Mouse (Mus musculus) forebrain, embryonic 16.5 days (tissue): ENCODE measurements around the gene Gpr88. TPM values are rescaled to one million over a fixed set of nuclear protein-coding genes. Genes with fewer than 3 reads are reported as not detected.
"Not testable (repeated sequence)": the region's sequence is repeated elsewhere in the genome, so short reads cannot be mapped to it uniquely, and the experiment has no call there.

Experiments used
- ATAC-seq: fragments of 200-750 bp; cut with Nextera tagmentation; 2 replicates; pipeline ENCODE4 v1.8.0; 2017; ENCODE audit warnings: mild to moderate bottlenecking, moderate library complexity
- H3K27ac ChIP-seq: fragments of 300-500 bp; sonication (generic); 2 replicates; pipeline ENCODE4 v1.5.1; 2014; ENCODE audit warnings: low read length, control low read depth
- H3K27me3 ChIP-seq: fragments of 300-500 bp; sonication (generic); replicated peaks from 2 replicates; pipeline ENCODE4 v1.6.1; 2014; ENCODE audit warnings: low read length; ENCODE audit not compliant: control insufficient read depth, insufficient read depth
- H3K36me3 ChIP-seq: fragments of 300-500 bp; sonication (generic); 2 replicates; pipeline ENCODE4 v1.6.1; 2014; ENCODE audit not compliant: control insufficient read depth, insufficient read depth
- H3K4me1 ChIP-seq: fragments of 300-500 bp; sonication (generic); replicated peaks from 2 replicates; pipeline ENCODE4 v1.6.1; 2014; ENCODE audit warnings: low read length; ENCODE audit not compliant: control insufficient read depth, insufficient read depth
- H3K4me2 ChIP-seq: fragments of 300-500 bp; sonication (generic); 2 replicates; pipeline ENCODE4 v1.6.1; 2014; ENCODE audit warnings: mild to moderate bottlenecking, low read length, control low read depth
- H3K4me3 ChIP-seq: fragments of 300-500 bp; sonication (generic); replicated peaks from 2 replicates; pipeline ENCODE4 v1.5.1; 2014; ENCODE audit warnings: mild to moderate bottlenecking, low read length, control low read depth
- H3K9ac ChIP-seq: fragments of 300-500 bp; sonication (generic); replicated peaks from 2 replicates; pipeline ENCODE4 v1.6.1; 2014; ENCODE audit warnings: low read depth, low read length, control low read depth
- H3K9me3 ChIP-seq: fragments of 300-500 bp; sonication (generic); 2 replicates; pipeline ENCODE4 v1.6.1; 2016; ENCODE audit warnings: low read length; ENCODE audit not compliant: control insufficient read depth
- WGBS: fragments of 180-500 bp; shearing (Covaris S2); extraction: QIAGEN DNeasy Blood & Tissue Kit; methylation state at CpG from one replicate; pipeline ENCODE4 v1.1.7; 2014; 5-methylcytosine and 5-hydroxymethylcytosine counted together
- polyA plus RNA-seq: library from polyadenylated mRNA; unstranded; fragments of >200 nt; fragmentation: Nextera tagmentation; extraction: Ambion mirVana; gene quantifications from 2 replicates; pipeline ENCODE4 v1.2.1, GENCODE M21; 2015

Gene Gpr88
- polyA plus RNA-seq, 1 experiment from 2014 or later = 17.1 TPM

DNA sequence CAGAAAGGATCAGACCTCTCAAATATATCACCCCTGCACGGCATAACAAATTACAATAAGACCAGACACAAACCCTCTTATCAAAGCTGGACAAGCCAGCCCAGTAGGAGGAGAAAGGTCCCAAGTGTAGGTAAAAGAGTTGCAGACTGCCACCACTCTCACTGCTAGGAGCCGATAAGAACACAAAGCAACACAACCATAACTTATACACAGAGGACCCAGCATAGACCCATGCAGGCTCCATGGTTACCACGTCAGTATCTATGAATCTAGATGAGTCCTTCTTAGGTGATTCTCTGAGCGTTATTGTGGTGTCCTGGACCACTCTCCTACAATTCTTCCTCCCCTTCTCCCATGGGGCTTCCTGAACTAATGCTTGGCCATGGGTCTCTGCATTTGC is 24.0 kb downstream of the Gpr88 start:
- no peaks in the 10 kb centered on the region for H3K9me3 ChIP-seq
- no peak overlapping the region for H3K9ac ChIP-seq
- H3K4me3 ChIP-seq = no peak overlapping the region
- 0 out of 2 replicates have a peak, but pooled peaks have one; percentile 19 for ATAC-seq
- H3K4me2 ChIP-seq = no peak overlapping the region
- no peaks in the 10 kb centered on the region for H3K27me3 ChIP-seq
- no peak overlapping the region for H3K27ac ChIP-seq
- WGBS = 90% methylated on average over 4 of the region's 4 CpGs
- no peaks in the 10 kb centered on the region for H3K36me3 ChIP-seq
- H3K4me1 ChIP-seq = peaks cover 3% of the 10 kb centered on the region; the same call in 1 of the 2 replicates

DNA sequence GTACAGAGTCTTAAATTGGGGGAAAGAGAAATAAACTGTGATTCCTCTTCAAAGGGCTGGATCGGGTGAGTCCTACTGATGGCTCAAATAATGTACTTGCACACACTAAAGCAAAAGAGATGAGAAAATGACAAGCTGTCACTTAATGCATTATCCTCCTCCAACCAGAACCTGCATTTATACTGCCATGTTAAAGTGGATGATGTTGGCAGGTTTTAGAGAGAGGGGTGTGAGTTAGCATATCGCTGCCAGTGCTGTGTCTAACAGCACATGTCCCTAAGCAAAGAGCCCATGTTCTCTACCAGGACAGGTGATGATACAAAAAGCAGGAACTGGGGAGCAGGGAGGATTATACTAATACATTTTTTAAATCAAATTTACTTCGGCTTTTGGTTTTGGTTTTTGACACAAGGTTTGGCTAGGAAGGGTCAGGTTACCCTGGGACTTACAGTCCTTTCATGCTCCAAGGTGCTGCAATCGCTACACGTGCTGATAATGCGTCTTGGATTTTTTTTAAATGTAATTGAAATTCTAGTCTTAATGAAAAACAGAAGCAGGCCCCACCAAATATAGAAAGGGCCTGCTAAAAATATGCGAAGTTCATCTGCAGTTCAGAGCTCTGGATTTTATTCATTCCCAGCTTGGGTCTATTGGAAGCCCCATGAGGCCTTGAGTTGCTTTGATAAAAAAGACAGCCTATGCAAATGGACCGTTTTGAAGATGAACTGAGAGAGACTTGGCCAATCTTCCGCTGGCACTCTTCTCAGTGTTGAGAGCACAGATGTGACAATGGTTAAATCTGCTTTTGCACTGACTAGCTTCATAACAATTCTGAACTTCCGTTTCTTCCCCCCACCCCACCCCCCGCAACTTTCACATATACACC is 24.7 kb downstream of the Gpr88 start:
- no peak overlapping the region for H3K4me2 ChIP-seq
- peak; percentile 84 for ATAC-seq
- peak overlapping the region; percentile 22; the same call in 1 of the 2 replicates for H3K27ac ChIP-seq
- no peaks in the 10 kb centered on the region for H3K27me3 ChIP-seq
- no peaks in the 10 kb centered on the region for H3K9me3 ChIP-seq
- H3K4me1 ChIP-seq = peaks cover 3% of the 10 kb centered on the region; the same call in 1 of the 2 replicates
- H3K4me3 ChIP-seq = no peak overlapping the region
- 51% methylated on average over 11 of the region's 11 CpGs for WGBS
- H3K36me3 ChIP-seq = no peaks in the 10 kb centered on the region
- H3K9ac ChIP-seq = no peak overlapping the region

DNA sequence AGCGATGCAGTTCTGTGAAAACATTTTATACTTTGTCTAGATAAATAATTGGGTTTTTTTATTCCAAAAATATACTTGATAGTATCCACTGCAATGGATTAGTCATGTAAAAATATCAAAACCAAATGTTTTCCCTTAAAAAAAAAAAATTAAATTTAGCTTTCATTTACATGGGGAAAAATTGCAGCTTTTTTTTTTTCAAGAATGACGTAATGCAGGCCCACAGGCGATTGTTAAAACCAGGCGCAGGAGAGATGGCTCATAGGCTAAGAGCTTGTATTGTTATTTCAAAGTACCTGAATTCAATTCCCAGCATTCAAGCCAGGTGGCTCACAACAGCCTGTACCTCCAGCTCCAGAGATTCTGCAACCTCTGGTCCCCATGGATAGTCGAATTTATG is 25.9 kb downstream of the Gpr88 start:
- ATAC-seq = no peak
- no peak overlapping the region for H3K9ac ChIP-seq
- no peak overlapping the region for H3K27ac ChIP-seq
- no peaks in the 10 kb centered on the region for H3K36me3 ChIP-seq
- 78% methylated on average over 5 of the region's 5 CpGs for WGBS
- H3K9me3 ChIP-seq = no peaks in the 10 kb centered on the region
- H3K27me3 ChIP-seq = no peaks in the 10 kb centered on the region
- H3K4me2 ChIP-seq = no peak overlapping the region
- no peak overlapping the region for H3K4me3 ChIP-seq
- H3K4me1 ChIP-seq = peaks cover 8% of the 10 kb centered on the region

DNA sequence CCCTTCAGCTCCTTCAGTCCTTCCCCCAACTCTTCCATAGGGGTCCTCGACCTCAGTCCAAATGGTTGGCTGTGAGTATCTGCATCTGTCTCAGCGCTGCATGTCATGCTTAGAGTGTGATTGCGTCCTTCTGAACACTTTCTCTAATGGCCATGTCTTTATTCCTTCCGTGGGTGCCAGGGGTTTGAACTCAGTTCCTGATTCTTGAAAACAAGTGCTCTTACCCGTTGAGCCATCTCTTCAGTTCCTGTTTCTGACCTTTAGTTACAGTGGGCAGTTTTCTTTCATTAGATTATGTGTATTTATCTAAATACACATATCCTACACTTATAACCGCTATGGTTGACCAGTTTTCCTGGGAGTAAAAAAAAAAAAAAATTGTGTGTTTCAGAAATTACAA is 26.4 kb downstream of the Gpr88 start:
- 90% methylated on average over 6 of the region's 6 CpGs for WGBS
- H3K27me3 ChIP-seq = no peaks in the 10 kb centered on the region

DNA sequence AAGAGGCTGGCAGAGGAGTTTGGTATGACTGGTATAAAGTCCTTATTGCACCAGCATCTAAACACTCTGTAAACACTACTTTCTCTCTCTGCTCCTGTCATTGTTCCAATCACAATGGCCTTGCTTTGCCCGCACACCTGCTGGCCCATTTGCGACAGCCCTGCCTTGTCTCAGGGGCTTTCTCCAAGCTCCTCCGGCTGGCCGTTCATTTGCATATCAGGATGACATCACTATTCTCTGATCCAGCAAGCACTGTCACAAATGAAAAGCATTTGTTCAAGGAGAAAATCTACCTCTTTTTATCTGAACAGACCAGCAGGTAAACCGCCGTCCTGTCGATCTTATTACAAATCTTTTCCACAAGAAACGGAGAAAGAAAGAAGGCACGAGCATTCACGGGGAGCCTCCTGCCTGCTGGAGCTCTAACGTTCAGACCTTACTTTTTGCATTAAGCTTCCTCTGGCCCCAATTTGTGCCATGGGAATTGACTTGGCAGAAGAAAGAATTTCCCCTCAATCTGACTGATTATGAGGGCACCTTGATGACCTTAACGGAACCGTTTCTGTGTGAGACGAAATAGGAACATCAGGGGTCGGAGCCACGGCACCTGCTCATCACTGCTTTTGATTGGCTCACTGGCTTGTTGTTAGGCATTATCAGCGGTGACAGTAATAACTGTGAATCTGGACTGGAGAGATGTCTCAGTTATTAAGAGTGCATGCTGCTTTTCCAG is 30.6 kb downstream of the Gpr88 start:
- 14% methylated on average over 17 of the region's 17 CpGs for WGBS
- peaks cover 7% of the 10 kb centered on the region; the same call in 1 of the 2 replicates for H3K4me1 ChIP-seq
- no peak overlapping the region for H3K27ac ChIP-seq
- 0 out of 2 replicates have a peak overlapping the region, but pooled peaks have one; percentile 5 for H3K9ac ChIP-seq
- H3K4me2 ChIP-seq = peak overlapping the region; percentile 43
- H3K36me3 ChIP-seq = no peaks in the 10 kb centered on the region
- ATAC-seq = peak; percentile 33
- H3K27me3 ChIP-seq = no peaks in the 10 kb centered on the region
- no peaks in the 10 kb centered on the region for H3K9me3 ChIP-seq
- peak overlapping the region; percentile 27 for H3K4me3 ChIP-seq

More for the DNA sequence above, 26.4 kb downstream of the Gpr88 start:
- Histone ChIP-seq H3K4me3 (no peak overlapping the region), H3K4me2 (no peak overlapping the region), H3K27ac (no peak overlapping the region), H3K4me1 (peaks cover 10% of the 10 kb centered on the region), H3K9ac (no peak overlapping the region), H3K9me3 (no peaks in the 10 kb centered on the region), H3K36me3 (no peaks in the 10 kb centered on the region)
- no peak for ATAC-seq

DNA sequence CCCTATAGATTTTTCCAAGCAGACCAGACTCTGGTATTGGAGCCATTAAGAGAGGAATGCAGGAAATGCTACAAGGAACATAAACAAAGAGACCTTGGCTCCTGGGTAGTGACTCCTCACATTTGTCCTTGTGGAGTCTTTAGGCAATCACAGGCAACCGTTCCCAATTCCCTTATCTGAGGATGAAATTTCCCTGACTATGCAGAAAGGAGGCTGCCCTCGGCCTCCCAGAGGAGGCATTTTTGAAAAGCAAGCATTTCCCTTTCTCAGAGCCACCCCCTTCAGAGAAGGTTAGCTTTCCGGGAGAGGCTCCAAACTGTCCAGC is 31.7 kb downstream of the Gpr88 start:
- 34% methylated on average over 3 of the region's 3 CpGs for WGBS
- ATAC-seq = no peak
- no peak overlapping the region for H3K4me3 ChIP-seq

DNA sequence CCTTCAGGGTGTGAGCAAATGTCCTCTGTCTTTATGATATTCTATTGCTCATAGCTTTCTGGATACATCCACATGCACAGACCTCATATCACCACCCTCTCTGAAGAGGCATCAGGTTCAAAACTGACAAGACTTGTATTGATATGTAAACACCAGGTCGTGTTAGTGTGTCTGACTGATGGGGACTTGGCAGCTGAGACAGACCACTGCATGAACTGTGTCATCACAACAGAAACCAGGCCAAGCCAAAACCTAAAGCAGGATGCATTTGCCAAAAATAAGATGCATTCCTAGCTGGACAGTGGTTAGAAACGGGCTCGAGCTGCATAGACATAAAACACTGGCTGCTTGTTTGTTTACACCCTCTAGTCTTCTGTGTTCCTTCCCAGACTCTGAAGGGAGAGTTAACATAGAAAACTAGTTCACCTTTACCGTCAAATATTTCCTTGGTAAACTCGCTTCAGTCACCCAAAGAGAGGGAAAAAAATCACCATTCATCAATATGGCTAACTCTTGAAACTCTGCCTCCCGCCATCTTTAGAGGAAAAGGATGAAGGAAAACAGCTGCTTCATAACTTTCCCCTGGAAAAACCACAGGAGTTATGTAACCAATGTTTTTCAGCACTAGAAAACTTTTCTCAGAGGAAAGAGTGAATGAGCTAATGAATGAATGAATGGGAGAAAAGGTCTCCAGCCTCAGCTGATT is 32.2 kb downstream of the Gpr88 start:
- no peaks in the 10 kb centered on the region for H3K27me3 ChIP-seq

More for the DNA sequence above, 31.7 kb downstream of the Gpr88 start:
- Histone ChIP-seq H3K9ac (no peak overlapping the region), H3K36me3 (no peaks in the 10 kb centered on the region), H3K4me2 (no peak overlapping the region), H3K27ac (no peak overlapping the region), H3K27me3 (no peaks in the 10 kb centered on the region), H3K9me3 (no peaks in the 10 kb centered on the region), H3K4me1 (peaks cover 7% of the 10 kb centered on the region; the same call in 1 of the 2 replicates)

DNA sequence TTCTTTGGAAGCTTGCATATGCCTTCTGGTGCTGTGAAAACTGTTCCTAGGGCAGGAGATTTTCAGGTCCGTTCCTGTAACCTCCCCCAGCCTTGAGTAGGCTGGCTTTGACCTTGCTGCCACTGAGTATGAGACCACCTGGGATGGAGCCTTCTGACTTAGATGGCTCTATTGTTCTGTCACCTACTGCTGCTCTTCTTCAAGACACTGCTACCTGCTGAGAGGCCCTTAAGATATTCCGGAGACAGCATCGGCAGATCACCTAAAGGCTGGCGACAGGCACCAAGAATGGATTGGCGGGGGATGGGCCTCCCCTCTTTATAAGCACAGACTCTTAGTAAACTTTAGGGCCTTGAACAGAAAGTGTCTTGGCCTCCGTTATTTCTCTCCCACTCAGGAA is 35.9 kb downstream of the Gpr88 start:
- H3K9me3 ChIP-seq, ATAC-seq, H3K4me1 ChIP-seq, H3K27me3 ChIP-seq, H3K4me2 ChIP-seq, H3K4me3 ChIP-seq, H3K27ac ChIP-seq, H3K9ac ChIP-seq, H3K36me3 ChIP-seq: not testable (repeated sequence)
- WGBS = 69% methylated on average over 6 of the region's 6 CpGs

More for the DNA sequence above, 32.2 kb downstream of the Gpr88 start:
- H3K4me1 ChIP-seq = peaks cover 7% of the 10 kb centered on the region; the same call in 1 of the 2 replicates
- no peak overlapping the region for H3K4me2 ChIP-seq
- H3K27ac ChIP-seq = no peak overlapping the region
- H3K36me3 ChIP-seq = no peaks in the 10 kb centered on the region
- no peak overlapping the region for H3K4me3 ChIP-seq
- 78% methylated on average over 6 of the region's 6 CpGs for WGBS
- no peak overlapping the region for H3K9ac ChIP-seq
- ATAC-seq = no peak
- no peaks in the 10 kb centered on the region for H3K9me3 ChIP-seq

DNA sequence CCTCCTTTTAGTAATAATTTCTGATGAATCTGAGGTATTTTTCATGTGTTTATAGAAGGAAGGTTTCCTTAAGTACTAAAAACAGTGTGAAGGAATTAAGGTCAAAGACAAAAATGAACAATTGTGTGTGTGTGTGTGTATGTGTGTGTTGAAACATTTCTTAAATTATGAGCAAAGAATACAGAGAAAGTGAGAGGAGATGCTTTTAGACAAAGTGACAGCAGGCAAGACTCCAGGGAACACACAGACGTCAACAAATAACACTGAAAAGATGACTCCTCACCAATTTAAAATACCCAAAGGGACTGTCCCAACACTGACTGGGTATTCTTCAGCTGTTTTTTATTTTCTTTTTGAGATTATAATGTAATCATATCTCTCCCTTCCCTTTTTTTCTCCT is 37.0 kb downstream of the Gpr88 start:
- Histone ChIP-seq H3K27me3 (no peaks in the 10 kb centered on the region), H3K9me3 (no peaks in the 10 kb centered on the region), H3K4me2 (no peak overlapping the region), H3K4me1 (no peaks in the 10 kb centered on the region), H3K9ac (no peak overlapping the region), H3K36me3 (no peaks in the 10 kb centered on the region), H3K27ac (no peak overlapping the region), H3K4me3 (no peak overlapping the region)
- 72% methylated on average over 1 of the region's 1 CpGs for WGBS
- ATAC-seq = no peak
